Mouse (Mus musculus): ENCODE measurements around the gene Shisa7. TPM values are rescaled to one million over a fixed set of nuclear protein-coding genes. Genes with fewer than 3 reads are reported as not detected.
"Not testable (repeated sequence)": the region's sequence is repeated elsewhere in the genome, so short reads cannot be mapped to it uniquely, and the experiment has no call there.

Shisa7 gene
- total RNA-seq, 2 experiments from 2014 or later: 0.05 TPM; not detected in 1

DNA sequence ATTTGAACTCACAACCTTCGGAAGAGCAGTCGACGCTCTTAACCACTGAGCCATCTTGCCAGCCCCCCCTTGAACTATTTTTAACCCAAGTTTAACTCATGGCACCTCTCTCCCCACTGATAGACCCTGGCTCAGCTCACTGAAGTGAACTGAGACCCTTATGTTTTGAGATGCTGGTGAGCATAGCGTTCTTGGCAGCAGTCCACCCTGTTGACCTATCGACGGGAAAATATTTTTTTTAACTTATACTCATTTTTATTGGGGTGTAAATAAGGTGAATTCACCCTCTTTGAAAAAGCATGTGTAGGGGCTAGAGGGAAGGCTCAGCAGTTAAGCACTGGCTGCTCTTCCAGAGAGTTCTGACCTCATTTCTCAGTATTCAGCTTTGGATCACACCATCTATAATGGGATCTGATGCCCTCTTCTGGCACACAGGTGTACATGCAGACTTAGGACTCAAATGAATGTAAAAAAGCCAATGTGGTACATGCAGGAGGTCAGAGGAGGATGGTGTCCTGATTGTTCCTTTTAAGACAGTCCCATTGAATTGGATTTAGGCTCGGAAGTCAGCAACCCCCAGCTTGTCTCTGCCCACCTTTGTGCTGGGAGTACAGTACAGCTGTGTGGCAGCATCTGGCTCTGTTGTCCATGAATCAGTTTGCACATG lies 48.6 kb downstream of the Shisa7 start:
- peak; percentile 30 for ATAC-seq (replicated peaks; ENCODE audit: poor library complexity)

- no peak for ATAC-seq (replicated peaks; ENCODE audit: poor library complexity)
Measured at GRCm38 (mm10) chr7:4794631-4795168, 49.8 kb downstream of the Shisa7 start.

- no peak for ATAC-seq (replicated peaks; ENCODE audit: poor library complexity)
Measured at GRCm38 (mm10) chr7:4793674-4794073, 50.8 kb downstream of the Shisa7 start.

DNA sequence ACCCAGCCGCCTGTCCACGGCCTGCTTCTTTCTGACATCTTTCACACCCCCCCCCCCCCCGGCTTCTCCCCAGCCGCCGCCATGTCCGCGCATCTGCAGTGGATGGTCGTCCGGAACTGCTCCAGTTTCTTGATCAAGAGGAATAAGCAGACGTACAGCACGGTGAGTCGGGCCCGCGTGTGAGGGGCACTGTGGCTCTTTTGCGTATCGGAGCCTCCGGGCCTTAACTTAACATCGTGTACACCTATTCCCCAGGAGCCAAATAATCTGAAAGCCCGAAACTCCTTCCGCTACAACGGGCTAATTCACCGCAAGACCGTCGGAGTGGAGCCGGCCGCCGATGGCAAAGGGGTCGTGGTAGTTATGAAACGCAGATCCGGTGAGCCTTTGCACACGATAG lies 51.2 kb downstream of the Shisa7 start:
- ATAC-seq (replicated peaks; ENCODE audit: poor library complexity): not testable (repeated sequence)

GRCm38 (mm10) chr7:4792278-4793212 lies 52.0 kb downstream of the Shisa7 start, which contains the start of gene Rpl28:
TSS of gene Rpl28 (plus strand) at chr7:4792874.
- peak; percentile 71 for ATAC-seq (replicated peaks; ENCODE audit: poor library complexity)

GRCm38 (mm10) chr7:4789436-4789935 lies 55.0 kb downstream of the Shisa7 start, which contains the start of gene Tmem238:
TSS of gene Tmem238 (minus strand) at chr7:4789656.
- peak; percentile 8; the same call in 1 of the 2 replicates for ATAC-seq (replicated peaks; ENCODE audit: poor library complexity)

- peak; percentile 54 for ATAC-seq (replicated peaks; ENCODE audit: poor library complexity)
Measured at GRCm38 (mm10) chr7:4788499-4789435, 55.7 kb downstream of the Shisa7 start.

DNA sequence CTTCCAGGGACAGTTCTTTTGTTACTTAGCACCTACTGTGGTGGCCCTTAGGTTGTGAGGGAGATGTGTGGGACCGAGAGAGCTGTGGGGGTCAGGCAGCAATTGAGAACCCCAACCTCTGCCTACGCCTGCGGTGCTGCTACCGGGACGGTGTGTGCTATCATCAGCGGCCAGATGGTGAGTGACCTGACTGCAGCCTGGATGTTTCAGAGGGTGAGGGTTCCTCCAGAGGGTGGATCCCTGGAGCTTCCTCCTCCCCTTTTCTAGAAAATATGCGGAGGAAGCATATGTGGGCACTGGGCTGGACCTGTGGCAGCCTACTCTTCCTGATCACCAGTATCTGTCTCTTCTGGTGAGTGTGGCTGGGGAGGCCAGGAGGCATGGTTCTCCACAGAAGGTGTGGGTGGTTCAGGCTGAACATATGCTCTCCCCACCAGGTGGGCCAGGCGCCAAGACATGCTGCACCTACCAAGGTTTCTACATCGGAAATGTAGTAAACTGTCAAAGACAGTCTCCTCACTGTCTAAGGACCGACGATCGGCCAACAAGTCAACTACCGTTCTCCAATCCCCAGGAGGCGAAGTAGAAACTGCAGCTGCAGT lies 60.7 kb downstream of the Shisa7 start:
- ATAC-seq (replicated peaks; ENCODE audit: poor library complexity): peak; percentile 42

GRCm38 (mm10) chr7:4782759-4783158 lies 61.7 kb downstream of the Shisa7 start, which contains the start of the genes Il11 and Tmem190:
TSS of gene Il11 (minus strand) at chr7:4782859.
TSS of gene Tmem190 (plus strand) at chr7:4782937.
- no peak for ATAC-seq (replicated peaks; ENCODE audit: poor library complexity)

- peak; percentile 27; the same call in 1 of the 2 replicates for ATAC-seq (replicated peaks; ENCODE audit: poor library complexity)
Measured at GRCm38 (mm10) chr7:4782130-4782529, 62.4 kb downstream of the Shisa7 start.

GRCm38 (mm10) chr7:4779921-4780320 lies 64.6 kb downstream of the Shisa7 start:
- ATAC-seq (replicated peaks; ENCODE audit: poor library complexity): no peak

- ATAC-seq (replicated peaks; ENCODE audit: poor library complexity): no peak
Measured at GRCm38 (mm10) chr7:4777851-4778637, 66.5 kb downstream of the Shisa7 start.

DNA sequence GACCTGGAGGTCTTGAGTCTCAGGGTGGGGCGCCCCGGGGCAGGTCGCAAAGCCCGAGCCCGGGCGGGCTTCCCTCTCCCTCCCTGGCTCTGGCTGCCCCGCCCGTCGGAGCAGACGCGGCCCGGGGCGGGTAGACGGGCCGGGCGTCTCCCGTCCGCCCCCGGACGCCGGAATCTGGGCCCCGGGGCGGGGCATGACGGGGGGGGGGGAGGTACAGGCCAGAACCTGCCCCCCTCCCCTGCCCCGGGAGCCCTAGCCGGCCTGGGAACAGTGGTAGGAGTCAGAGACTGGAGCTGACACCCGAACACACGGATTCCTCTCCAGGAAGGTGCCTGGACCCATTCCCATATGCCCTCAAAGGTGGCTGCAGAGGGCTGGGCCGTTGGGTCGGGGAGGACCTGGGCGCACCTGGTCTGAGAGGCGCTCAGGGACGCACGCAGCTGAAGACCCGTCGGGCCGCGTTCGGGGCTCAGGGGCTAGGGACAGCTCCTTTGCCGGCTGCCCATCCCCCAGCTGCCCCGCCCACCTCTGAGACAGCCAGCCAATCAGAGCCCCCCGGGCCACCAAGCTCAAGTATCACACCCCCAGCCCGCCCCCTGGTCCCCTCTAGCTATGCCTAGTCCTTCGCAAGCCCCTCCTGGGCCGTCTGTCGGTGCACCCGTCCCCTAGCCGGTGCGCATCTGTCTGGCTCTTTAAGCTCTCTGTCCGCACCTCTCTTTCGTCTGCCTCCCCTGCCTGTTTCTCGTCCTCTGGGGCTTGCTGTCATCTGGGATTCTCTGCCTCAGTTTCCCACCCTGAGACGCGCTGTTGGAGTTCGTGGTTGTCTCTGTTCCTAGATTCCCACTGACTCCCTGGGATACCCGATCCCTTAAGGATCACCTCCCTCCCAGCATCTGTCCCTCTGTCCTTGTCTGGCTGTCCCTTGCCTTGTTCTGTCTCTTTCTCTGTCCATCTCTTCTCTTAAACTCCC lies 67.3 kb downstream of the Shisa7 start:
- peak; percentile 40 for ATAC-seq (replicated peaks; ENCODE audit: poor library complexity)

GRCm38 (mm10) chr7:4776131-4776530 lies 68.4 kb downstream of the Shisa7 start:
- no peak for ATAC-seq (replicated peaks; ENCODE audit: poor library complexity)

Measured in megakaryocyte progenitor cell, adult 5-6 weeks (primary cell).